Mouse (Mus musculus): ENCODE results near the gene B430305J03Rik.

B430305J03Rik gene

DNA sequence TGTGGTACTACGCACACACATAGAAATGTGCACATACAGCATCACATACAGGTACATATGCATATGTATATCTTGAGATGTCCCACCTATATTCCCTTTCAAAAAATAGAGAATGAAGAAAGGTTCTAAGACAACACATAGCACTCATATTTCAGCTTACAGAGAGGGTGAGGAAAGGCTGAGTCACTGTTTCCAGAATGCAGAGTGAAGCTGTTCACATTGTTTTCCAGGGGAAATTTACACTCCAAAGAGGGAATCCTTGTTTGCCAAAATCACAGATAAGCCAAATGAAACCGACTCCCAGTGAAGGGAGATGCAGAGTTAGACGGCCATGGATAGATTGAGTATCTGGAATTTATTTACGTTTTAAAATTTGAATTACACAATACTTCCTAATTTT is 25.8 kb upstream of the B430305J03Rik start:
- Histone ChIP-seq H3K27me3 (ENCODE audit: insufficient read depth, low read length) (no peaks in the 10 kb centered on the region), H3K9me3 (ENCODE audit: low read length) (no peaks in the 10 kb centered on the region), H3K36me3 (ENCODE audit: insufficient read depth, low read length) (no peaks in the 10 kb centered on the region), H3K4me3 (replicated peaks; ENCODE audit: low read length) (no peak overlapping the region), H3K4me1 (replicated peaks; ENCODE audit: low read depth, low read length) (peaks cover 13% of the 10 kb centered on the region)
- TF ChIP-seq NANOG (IDR thresholded peaks at IDR 0.05; ENCODE audit: borderline replicate concordance, low read length), result no peak
- TF ChIP-seq POU5F1 (IDR thresholded peaks at IDR 0.05; ENCODE audit: borderline replicate concordance, low read length), result no peak
- no peak for TF ChIP-seq CTCF (conservative IDR thresholded peaks at IDR 0.05; ENCODE audit: low read length)

DNA sequence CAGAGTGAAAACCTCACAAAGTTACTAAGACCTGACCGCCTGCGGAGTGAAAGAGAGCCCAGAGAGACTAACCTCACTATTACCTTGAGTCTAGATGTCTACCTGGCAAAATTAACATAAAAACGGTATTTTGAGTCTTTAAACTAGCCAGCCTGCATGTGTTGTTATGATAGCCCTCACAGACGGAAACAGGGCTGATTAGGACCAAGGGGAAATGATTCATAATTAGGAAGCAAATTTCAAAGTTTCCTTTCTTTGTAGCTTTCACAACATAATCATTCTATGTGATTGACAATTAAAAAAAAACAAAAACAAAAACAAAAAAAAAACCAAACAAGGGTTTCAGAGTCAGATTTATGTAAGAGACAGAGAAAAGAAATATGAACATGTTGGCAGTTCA is 20.6 kb upstream of the B430305J03Rik start:
- Histone ChIP-seq H3K36me3 (ENCODE audit: insufficient read depth, low read length) (no peaks in the 10 kb centered on the region), H3K9me3 (ENCODE audit: low read length) (no peaks in the 10 kb centered on the region), H3K27me3 (ENCODE audit: insufficient read depth, low read length) (no peaks in the 10 kb centered on the region), H3K4me3 (replicated peaks; ENCODE audit: low read length) (no peak overlapping the region), H3K4me1 (replicated peaks; ENCODE audit: low read depth, low read length) (0 out of 2 replicates have a peak, but pooled peaks cover 2% of the 10 kb centered on the region)
- TF ChIP-seq NANOG (IDR thresholded peaks at IDR 0.05; ENCODE audit: borderline replicate concordance, low read length) (no peak), CTCF (conservative IDR thresholded peaks at IDR 0.05; ENCODE audit: low read length) (no peak), POU5F1 (IDR thresholded peaks at IDR 0.05; ENCODE audit: borderline replicate concordance, low read length) (no peak)

DNA sequence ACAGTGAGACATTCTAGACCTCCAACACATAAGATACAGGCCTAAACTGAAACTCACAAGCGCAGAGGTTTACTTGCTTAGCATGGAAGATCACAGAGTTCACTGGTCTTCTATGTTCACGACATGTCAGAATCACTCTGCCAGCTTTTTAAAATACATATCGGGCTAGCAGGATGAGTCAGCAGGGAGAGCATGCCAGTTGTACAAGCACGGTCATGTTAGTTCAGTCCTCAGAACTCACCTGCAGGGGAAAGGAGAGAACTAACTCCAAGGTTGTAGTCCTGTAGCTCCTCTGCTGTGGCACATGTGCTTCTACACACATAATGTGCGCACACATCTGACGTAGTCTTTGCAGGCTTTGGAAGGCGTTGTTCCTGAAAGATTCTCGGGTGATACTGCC is 10.2 kb upstream of the B430305J03Rik start:
- Histone ChIP-seq H3K9me3 (ENCODE audit: low read length) (peaks cover 3% of the 10 kb centered on the region; the same call in 1 of the 2 replicates), H3K4me1 (replicated peaks; ENCODE audit: low read depth, low read length) (no peaks in the 10 kb centered on the region), H3K4me3 (replicated peaks; ENCODE audit: low read length) (no peak overlapping the region), H3K36me3 (ENCODE audit: insufficient read depth, low read length) (no peaks in the 10 kb centered on the region), H3K27me3 (ENCODE audit: insufficient read depth, low read length) (no peaks in the 10 kb centered on the region)
- no peak for TF ChIP-seq POU5F1 (IDR thresholded peaks at IDR 0.05; ENCODE audit: borderline replicate concordance, low read length)
- TF ChIP-seq CTCF (conservative IDR thresholded peaks at IDR 0.05; ENCODE audit: low read length), result no peak
- no peak for TF ChIP-seq NANOG (IDR thresholded peaks at IDR 0.05; ENCODE audit: borderline replicate concordance, low read length)

DNA sequence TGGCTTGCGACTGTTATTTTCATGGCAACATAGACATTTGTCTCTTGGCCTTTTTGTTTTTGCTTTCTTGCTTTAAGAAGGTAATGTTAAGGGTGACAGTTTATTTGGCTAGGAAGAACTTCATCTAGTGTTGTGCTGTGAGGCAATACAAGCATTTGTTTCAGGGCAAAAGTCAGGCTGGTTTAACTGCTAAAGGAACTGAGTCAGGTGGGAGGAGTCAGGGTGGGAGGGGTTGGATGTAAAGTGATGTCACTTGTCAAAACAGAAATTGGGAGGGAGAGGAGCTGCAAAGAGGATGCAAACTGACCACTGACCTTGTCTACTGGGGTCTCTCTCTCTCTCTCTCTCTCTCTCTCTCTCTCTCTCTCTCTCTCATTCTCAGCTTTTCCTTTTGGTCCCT is 2.7 kb upstream of the B430305J03Rik start:
- H3K4me1 ChIP-seq (replicated peaks; ENCODE audit: low read depth, low read length), result peaks cover 26% of the 10 kb centered on the region
- H3K4me3 ChIP-seq (replicated peaks; ENCODE audit: low read length), result no peak overlapping the region
- TF ChIP-seq POU5F1 (IDR thresholded peaks at IDR 0.05; ENCODE audit: borderline replicate concordance, low read length), result no peak
- no peak for TF ChIP-seq NANOG (IDR thresholded peaks at IDR 0.05; ENCODE audit: borderline replicate concordance, low read length)
- no peak for TF ChIP-seq CTCF (conservative IDR thresholded peaks at IDR 0.05; ENCODE audit: low read length)
- H3K9me3 ChIP-seq (ENCODE audit: low read length), result peaks cover 3% of the 10 kb centered on the region; the same call in 1 of the 2 replicates
- peaks cover 8% of the 10 kb centered on the region; the same call in 1 of the 2 replicates for H3K27me3 ChIP-seq (ENCODE audit: insufficient read depth, low read length)
- 0 out of 2 replicates have a peak, but pooled peaks cover 9% of the 10 kb centered on the region for H3K36me3 ChIP-seq (ENCODE audit: insufficient read depth, low read length)

DNA sequence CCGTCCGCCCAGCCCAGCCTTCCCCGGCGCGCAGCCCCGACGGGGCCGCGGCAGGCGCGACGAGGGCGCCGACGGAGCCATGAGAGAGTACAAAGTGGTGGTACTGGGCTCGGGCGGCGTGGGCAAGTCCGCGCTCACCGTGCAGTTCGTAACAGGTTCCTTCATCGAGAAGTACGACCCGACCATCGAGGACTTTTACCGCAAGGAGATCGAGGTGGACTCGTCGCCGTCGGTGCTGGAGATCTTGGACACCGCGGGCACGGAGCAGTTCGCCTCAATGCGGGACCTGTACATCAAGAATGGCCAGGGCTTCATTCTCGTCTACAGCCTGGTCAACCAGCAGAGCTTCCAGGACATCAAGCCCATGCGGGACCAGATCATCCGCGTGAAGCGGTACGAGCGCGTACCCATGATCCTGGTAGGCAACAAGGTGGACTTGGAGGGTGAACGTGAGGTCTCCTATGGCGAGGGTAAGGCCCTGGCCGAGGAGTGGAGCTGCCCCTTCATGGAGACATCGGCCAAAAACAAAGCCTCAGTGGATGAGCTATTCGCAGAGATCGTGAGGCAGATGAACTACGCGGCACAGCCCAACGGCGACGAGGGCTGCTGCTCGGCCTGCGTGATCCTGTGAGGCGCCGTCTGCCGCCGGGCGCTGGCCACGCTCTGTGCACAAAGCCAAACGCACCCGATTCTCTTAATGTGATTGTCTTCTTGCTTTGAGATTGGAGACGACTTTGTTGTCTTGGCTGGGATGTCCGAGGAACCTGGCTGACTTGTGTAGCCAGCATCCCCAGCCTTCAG is 573 bp downstream of the B430305J03Rik start:
- TF ChIP-seq NANOG (IDR thresholded peaks at IDR 0.05; ENCODE audit: borderline replicate concordance, low read length) (no peak), POU5F1 (IDR thresholded peaks at IDR 0.05; ENCODE audit: borderline replicate concordance, low read length) (no peak), CTCF (conservative IDR thresholded peaks at IDR 0.05; ENCODE audit: low read length) (no peak)
- Histone ChIP-seq H3K27me3 (ENCODE audit: insufficient read depth, low read length) (peaks cover 8% of the 10 kb centered on the region; the same call in 1 of the 2 replicates), H3K4me3 (replicated peaks; ENCODE audit: low read length) (peak overlapping the region; percentile 96), H3K9me3 (ENCODE audit: low read length) (no peaks in the 10 kb centered on the region), H3K4me1 (replicated peaks; ENCODE audit: low read depth, low read length) (peaks cover 36% of the 10 kb centered on the region), H3K36me3 (ENCODE audit: insufficient read depth, low read length) (0 out of 2 replicates have a peak, but pooled peaks cover 9% of the 10 kb centered on the region)

DNA sequence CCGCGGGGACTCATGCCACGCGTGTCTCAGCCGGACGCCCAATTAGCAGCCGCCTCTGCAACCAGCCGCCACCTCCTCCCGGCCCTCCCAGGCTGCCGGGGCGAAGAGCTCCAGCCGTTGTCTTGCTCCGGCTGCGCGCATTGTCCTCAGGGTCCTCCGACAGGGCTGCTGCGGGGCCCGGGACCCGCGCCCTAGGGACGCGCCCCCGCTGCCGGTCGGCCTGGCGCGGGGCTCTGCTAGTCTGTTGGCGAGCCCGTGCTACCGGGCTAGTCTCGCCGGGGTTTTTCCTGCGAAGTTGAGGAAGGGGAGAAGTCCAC is 1.1 kb downstream of the B430305J03Rik start:
- H3K4me3 ChIP-seq (replicated peaks; ENCODE audit: low read length), result peak overlapping the region; percentile 96
- TF ChIP-seq CTCF (conservative IDR thresholded peaks at IDR 0.05; ENCODE audit: low read length) (no peak), POU5F1 (IDR thresholded peaks at IDR 0.05; ENCODE audit: borderline replicate concordance, low read length) (no peak), NANOG (IDR thresholded peaks at IDR 0.05; ENCODE audit: borderline replicate concordance, low read length) (no peak)

DNA sequence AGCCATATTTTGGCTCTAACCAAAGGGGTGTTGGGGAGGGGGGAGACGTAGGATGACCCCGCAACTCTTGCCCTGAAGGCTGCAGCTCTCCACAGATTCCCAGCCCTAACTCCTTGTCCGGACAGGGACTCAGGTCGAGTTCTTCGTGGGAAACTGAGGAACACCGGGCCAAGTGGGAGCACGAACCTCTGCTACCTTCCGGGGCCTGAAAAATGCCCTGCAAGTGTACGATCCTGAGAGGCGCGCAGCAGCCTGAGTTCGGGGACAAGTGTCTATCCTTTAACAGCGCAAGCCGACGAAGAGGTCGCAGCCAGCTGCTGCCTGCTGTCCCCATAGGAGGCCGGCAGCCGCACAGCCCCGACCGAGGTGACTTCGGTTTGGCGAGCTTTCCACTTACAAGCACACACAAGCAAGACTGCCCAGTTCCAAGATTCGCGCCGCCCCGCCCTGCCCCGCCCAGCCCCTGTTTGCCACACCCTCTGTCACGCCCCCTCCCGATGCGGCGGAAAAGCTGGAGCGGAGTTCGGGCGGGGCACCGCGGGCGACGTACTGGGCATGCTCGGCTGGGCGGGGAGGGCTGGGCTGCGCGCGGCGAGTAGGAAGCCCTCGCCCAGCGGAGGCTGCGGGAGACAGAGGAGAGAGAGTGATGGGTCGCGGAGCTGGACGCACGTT is 1.6 kb downstream of the B430305J03Rik start:
- Histone ChIP-seq H3K36me3 (ENCODE audit: insufficient read depth, low read length) (0 out of 2 replicates have a peak, but pooled peaks cover 9% of the 10 kb centered on the region), H3K27me3 (ENCODE audit: insufficient read depth, low read length) (peaks cover 8% of the 10 kb centered on the region; the same call in 1 of the 2 replicates), H3K4me3 (replicated peaks; ENCODE audit: low read length) (peak overlapping the region; percentile 96), H3K4me1 (replicated peaks; ENCODE audit: low read depth, low read length) (peaks cover 36% of the 10 kb centered on the region), H3K9me3 (ENCODE audit: low read length) (no peaks in the 10 kb centered on the region)
- TF ChIP-seq POU5F1 (IDR thresholded peaks at IDR 0.05; ENCODE audit: borderline replicate concordance, low read length) (no peak), CTCF (conservative IDR thresholded peaks at IDR 0.05; ENCODE audit: low read length) (no peak)

More for the DNA sequence above, 1.1 kb downstream of the B430305J03Rik start:
- Histone ChIP-seq H3K27me3 (ENCODE audit: insufficient read depth, low read length) (peaks cover 8% of the 10 kb centered on the region; the same call in 1 of the 2 replicates), H3K4me1 (replicated peaks; ENCODE audit: low read depth, low read length) (peaks cover 36% of the 10 kb centered on the region), H3K9me3 (ENCODE audit: low read length) (no peaks in the 10 kb centered on the region), H3K36me3 (ENCODE audit: insufficient read depth, low read length) (0 out of 2 replicates have a peak, but pooled peaks cover 9% of the 10 kb centered on the region)

DNA sequence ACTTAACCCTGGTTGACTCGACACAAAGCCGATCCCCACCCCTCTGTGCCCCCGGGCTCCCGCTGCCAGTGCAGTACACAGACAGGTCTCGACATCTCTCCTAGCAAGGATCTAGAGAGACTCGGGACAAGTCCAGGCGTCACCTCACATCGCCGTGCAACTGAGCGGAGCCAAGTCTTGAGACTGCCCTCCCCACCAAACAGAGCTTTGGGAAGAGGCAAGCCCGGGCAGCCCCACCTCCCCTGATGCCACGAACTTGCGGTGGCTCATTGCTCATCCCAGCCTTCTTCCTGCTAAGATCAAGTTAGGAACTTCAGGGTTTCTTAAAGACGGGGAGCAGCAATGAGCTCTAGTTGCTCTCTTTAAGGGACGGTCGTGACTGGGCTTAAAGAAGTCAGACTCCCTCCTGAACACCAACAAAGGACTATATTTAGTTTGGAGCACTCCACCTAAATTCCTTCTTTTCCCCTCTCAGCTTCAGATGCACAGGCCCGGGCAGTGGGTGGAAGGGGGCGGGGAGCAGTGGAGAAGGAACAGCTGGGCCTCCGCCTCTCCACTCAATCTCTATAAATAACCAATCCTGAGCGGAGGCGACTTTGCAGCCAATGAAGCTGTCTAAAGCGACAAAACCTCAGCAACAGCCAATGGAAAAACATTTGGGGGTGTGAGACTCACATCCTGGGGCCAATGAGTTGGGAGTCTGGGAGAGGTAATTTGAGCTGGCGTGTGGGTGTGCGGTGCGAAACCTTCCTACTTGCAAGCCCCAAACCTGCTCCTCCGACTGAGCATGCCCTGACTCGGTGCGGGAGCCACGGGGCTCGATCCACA is 2.4 kb downstream of the B430305J03Rik start:
- Histone ChIP-seq H3K4me3 (replicated peaks; ENCODE audit: low read length) (peak overlapping the region; percentile 96), H3K4me1 (replicated peaks; ENCODE audit: low read depth, low read length) (peaks cover 34% of the 10 kb centered on the region), H3K36me3 (ENCODE audit: insufficient read depth, low read length) (0 out of 2 replicates have a peak, but pooled peaks cover 9% of the 10 kb centered on the region), H3K9me3 (ENCODE audit: low read length) (no peaks in the 10 kb centered on the region), H3K27me3 (ENCODE audit: insufficient read depth, low read length) (peaks cover 8% of the 10 kb centered on the region; the same call in 1 of the 2 replicates)
- 0 out of 2 replicates have a peak, but pooled peaks have one; percentile 12 for TF ChIP-seq NANOG (IDR thresholded peaks at IDR 0.05; ENCODE audit: borderline replicate concordance, low read length)
- TF ChIP-seq CTCF (conservative IDR thresholded peaks at IDR 0.05; ENCODE audit: low read length), result no peak
- no peak for TF ChIP-seq POU5F1 (IDR thresholded peaks at IDR 0.05; ENCODE audit: borderline replicate concordance, low read length)
